ENCODE assay signal across 8 mouse cellular contexts in the genomic region with DNA sequence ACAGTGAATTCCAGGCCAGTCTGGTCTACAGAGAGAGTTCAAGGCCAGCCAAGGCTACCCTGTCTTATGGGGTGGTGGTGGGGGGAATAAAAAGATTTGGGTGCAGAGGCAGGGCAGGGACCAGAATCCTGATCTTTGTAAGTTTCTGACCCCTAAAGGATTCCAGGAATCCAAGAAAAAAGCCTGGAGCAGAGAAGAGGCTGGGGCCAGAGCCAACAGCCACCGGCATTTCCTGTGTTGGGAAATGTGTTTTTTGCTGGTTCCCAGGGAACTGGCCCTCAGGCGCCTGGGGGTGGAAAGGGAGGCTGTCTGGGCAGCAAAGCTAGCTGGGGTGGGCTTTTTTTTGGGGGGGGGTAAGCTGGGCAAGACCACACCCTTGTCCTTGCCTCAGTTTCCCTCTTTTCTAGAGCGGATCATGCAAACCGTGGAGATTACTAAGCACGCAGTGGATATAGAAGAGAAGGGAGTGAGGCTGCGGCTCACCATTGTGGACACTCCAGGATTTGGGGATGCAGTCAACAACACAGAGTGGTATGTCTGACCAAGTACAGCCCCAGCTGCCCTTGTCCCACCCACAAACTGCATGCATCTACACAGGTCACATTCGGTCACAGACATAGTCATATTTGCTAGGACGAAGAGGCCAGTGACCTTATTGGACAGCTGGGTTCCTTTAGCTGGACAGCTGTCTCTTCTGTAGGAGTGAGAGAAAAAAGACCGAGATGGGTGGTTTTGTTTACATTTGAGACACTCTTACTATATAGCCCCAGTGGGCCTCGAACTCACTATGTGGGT. TPM values are rescaled to one million over a fixed set of nuclear protein-coding genes. Genes with fewer than 3 reads are reported as not detected.
A peak's percentile ranks its signal among the peaks of the same experiment; 100 is the strongest.
DNase-seq lines count a peak whose midpoint lies in the region; ATAC-seq and TF ChIP-seq lines count a peak whose summit lies in the region.

No protein-coding gene starts in this region.

- 0 out of 2 replicates have a peak, but pooled peaks have one; percentile 34 for ATAC-seq in intestine, embryonic 16.5 days

- no peaks in the 10 kb centered on the region for H3K9me3 ChIP-seq in intestine, embryonic 16.5 days (ENCODE audit: control insufficient read depth, low read length)
- H3K9me3 ChIP-seq in forebrain, embryonic 10.5 days = no peaks in the 10 kb centered on the region

- intact Hi-C loops in gastrocnemius, adult 2 months (cut with DNase I) = no loop called here

- H3K4me2 ChIP-seq in intestine, embryonic 16.5 days (ENCODE audit: low read depth, low read length) = no peak overlapping the region

- H3K4me3 ChIP-seq in gastrocnemius, adult 2 months = peak overlapping the region; percentile 11
- H3K4me3 ChIP-seq in intestine, embryonic 16.5 days (ENCODE audit: low read length) = no peak overlapping the region
- H3K4me3 ChIP-seq in forebrain, embryonic 10.5 days = no peak overlapping the region

- H3K36me3 ChIP-seq in intestine, embryonic 16.5 days (ENCODE audit: control insufficient read depth, insufficient read depth, low read length) = no peaks in the 10 kb centered on the region
- H3K36me3 ChIP-seq in forebrain, embryonic 10.5 days (replicated peaks) = no peaks in the 10 kb centered on the region

- peaks cover 10% of the 10 kb centered on the region for H3K4me1 ChIP-seq in intestine, embryonic 16.5 days (ENCODE audit: control insufficient read depth, insufficient read depth, low read length)
- H3K4me1 ChIP-seq in forebrain, embryonic 10.5 days = peaks cover 24% of the 10 kb centered on the region

- peak; percentile 51 for DNase-seq in kidney, adult 9 months
- DNase-seq in kidney, adult 11 months = no peak
- peak; percentile 70 for DNase-seq in gastrocnemius, adult 2 months
- peak; percentile 72 to 89 for DNase-seq in lung, postnatal 4 days
- no peak for DNase-seq in forebrain, embryonic 10.5 days (ENCODE audit: extremely low spot score, low spot score)
- DNase-seq in right cerebral cortex, postnatal 25 days = no peak
- DNase-seq in testis, postnatal 14 days (ENCODE audit: low spot score) = no peak

- WGBS in intestine, embryonic 16.5 days = 70% methylated on average over 10 of the region's 10 CpGs
- 90% methylated on average over 10 of the region's 10 CpGs for WGBS in forebrain, embryonic 10.5 days

- no peak for TF ChIP-seq CTCF in gastrocnemius, adult 2 months (IDR thresholded peaks at IDR 0.05)

- no peaks in the 10 kb centered on the region; the same call in 1 of the 2 replicates for H3K27me3 ChIP-seq in intestine, embryonic 16.5 days (replicated peaks; ENCODE audit: control insufficient read depth, insufficient read depth, low read length)
- peaks cover 10% of the 10 kb centered on the region for H3K27me3 ChIP-seq in forebrain, embryonic 10.5 days (ENCODE audit: poor library complexity, severe bottlenecking)

- H3K9ac ChIP-seq in intestine, embryonic 16.5 days (ENCODE audit: low read depth, low read length) = no peak overlapping the region

- H3K27ac ChIP-seq in gastrocnemius, adult 2 months = peak overlapping the region; percentile 80
- peak overlapping the region; percentile 68 for H3K27ac ChIP-seq in intestine, embryonic 16.5 days (ENCODE audit: low read length)
- H3K27ac ChIP-seq in forebrain, embryonic 10.5 days = no peak overlapping the region

RNA-seq across cellular contexts. Expression of gene Mtmr4, which starts 7.1 kb away (rescaled TPM):
- total RNA-seq in gastrocnemius, adult 2 months (2021) = 10 to 100 TPM; 10.6 to 12.4 TPM
- polyA plus RNA-seq in intestine, embryonic 16.5 days (2015; fragmentation: Nextera tagmentation; extraction: Ambion mirVana) = 26.1 and 31.3 TPM in 2 replicates
- polyA plus RNA-seq in forebrain, embryonic 10.5 days (2016; fragmentation: Nextera tagmentation; extraction: Ambion mirVana) = 62.4 and 66.2 TPM in 2 replicates

RNA-seq across cellular contexts. Expression of gene Sept4, which starts 16.2 kb away (rescaled TPM):
- total RNA-seq in gastrocnemius, adult 2 months (2021) = 10 to 100 TPM; 13.0 to 15.2 TPM
- 30.6 and 31.4 TPM in 2 replicates for polyA plus RNA-seq in intestine, embryonic 16.5 days (2015; fragmentation: Nextera tagmentation; extraction: Ambion mirVana)
- 7.6 and 8.1 TPM in 2 replicates for polyA plus RNA-seq in forebrain, embryonic 10.5 days (2016; fragmentation: Nextera tagmentation; extraction: Ambion mirVana)

RNA-seq across cellular contexts. Expression of gene Gm11492, which starts 18.5 kb away (rescaled TPM):
- not detected for total RNA-seq in gastrocnemius, adult 2 months (2021)
- polyA plus RNA-seq in intestine, embryonic 16.5 days (2015; fragmentation: Nextera tagmentation; extraction: Ambion mirVana) = not detected in 2 replicates
- not detected in 2 replicates for polyA plus RNA-seq in forebrain, embryonic 10.5 days (2016; fragmentation: Nextera tagmentation; extraction: Ambion mirVana)

RNA-seq across cellular contexts. Expression of gene Hsf5, which starts 32.1 kb away (rescaled TPM):
- total RNA-seq in gastrocnemius, adult 2 months (2021) = not detected
- polyA plus RNA-seq in intestine, embryonic 16.5 days (2015; fragmentation: Nextera tagmentation; extraction: Ambion mirVana) = 0.15 and 0.17 TPM in 2 replicates
- polyA plus RNA-seq in forebrain, embryonic 10.5 days (2016; fragmentation: Nextera tagmentation; extraction: Ambion mirVana) = 0.31 and 0.38 TPM in 2 replicates

Comparison
In these comparisons a context has a peak if more than half of its experiments do, and no peak if none do; other contexts are left out.
1. DNase-seq: peak in kidney, adult 9 months (single experiment), gastrocnemius, adult 2 months (single experiment) and lung, postnatal 4 days (2 of 2); none in kidney, adult 11 months (single experiment), forebrain, embryonic 10.5 days (single experiment), right cerebral cortex, postnatal 25 days (single experiment) and testis, postnatal 14 days (single experiment).